Mouse (Mus musculus) embryo, embryonic 9.5 days (tissue): ENCODE results near the gene Mgat4a.

Experiments used
- DNase-seq: peaks from one replicate; pipeline ENCODE4 v3.0.0-alpha.2; 2017; ENCODE audit errors: extremely low spot score

The Mgat4a gene

DNA sequence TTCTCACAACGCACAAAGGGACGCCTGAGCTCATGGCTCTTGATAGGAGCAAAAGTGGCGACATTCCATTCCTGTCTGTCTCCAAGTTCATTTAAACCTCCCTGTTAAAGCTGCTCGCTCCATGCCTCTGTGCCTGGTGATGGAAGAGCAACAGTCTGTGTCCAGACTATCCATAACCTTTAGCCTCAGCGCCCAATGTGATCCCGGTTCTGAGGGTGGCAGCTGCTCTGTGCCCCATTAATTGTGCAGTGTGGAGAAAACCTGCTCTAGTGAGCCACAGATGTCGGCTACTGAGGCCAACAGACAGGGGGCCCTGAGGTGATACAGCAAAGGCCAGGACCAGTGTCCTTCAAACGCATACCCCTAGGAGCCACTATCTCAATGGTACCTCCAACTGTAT is 141.1 kb downstream of the Mgat4a start:
- DNase-seq: no peak

DNA sequence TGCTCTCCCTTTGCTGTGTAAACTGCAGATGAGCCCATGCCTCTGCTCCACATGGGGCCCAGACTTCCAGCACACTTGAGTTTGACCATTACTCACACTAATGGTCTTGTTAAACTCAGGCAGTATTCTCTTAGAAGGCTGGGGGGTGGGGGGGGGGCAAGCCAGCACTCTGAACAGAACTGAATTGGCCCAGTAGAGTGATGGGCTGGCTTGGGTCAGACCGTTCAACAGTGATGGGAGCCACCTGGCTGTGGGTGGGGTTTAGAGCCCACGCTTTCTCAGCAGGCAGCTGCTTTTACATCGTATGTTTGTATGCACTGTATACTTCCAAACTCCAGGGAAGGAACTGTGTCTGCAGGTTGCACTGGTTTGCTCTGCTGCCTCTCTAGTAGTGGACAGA is 141.9 kb downstream of the Mgat4a start:
- no peak for DNase-seq

DNA sequence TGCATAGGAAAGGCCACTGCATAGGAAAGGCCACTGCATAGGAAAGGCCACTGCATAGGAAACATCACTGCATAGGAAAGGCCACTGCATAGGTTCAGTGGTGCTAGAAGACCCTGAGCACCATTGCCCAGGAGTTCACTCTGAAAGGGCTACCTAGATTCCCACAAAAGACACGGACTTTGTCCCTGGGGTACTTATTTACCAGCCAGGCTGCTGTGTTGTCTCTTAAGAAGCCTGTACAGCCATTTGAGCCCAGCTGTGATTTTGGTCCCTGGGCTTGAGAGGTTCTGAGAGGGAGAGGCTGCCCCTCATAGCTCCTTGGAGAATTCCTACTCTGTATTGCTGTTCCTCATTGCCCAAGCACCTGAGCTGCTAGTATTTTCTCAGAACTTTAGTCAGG is 144.3 kb downstream of the Mgat4a start:
- DNase-seq: no peak

DNA sequence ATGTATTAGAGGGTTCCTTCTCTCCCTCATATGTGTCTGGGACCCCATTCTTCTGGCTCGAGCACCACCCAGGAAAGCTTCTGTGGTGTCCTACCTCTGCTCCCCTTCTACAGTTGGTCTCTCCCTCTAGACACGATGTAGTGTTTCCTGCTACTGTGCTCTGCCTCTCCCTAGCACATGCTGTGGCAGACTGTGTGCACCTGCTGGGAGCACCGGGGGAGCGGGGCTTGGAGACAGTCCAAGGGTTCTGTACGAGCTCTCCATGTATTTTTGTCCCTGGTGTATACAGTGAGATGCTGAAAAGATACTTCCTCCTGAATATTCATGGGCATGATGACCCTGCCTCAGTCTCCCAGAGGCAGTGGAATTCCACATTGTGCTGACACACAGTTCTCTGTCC is 147.6 kb downstream of the Mgat4a start:
- no peak for DNase-seq
